Mouse (Mus musculus) embryonic facial prominence, embryonic 11.5 days (tissue): ENCODE measurements at regions not wholly inside any gene's neighbourhood (a gene's known extent, or its start where the extent isn't known, plus 50 kb on each side); places are given as distances from the start of the nearest gene placed in this dataset.
A peak's percentile ranks its signal among the peaks of the same experiment; 100 is the strongest.

Source experiments
- ATAC-seq: fragments of 200-750 bp; cut with Nextera tagmentation; replicated peaks from 2 replicates; pipeline ENCODE4 v1.8.0; 2017; ENCODE audit warnings: low read depth; ENCODE audit not compliant: insufficient number of reproducible peaks, low FRiP score, low TSS enrichment
- DNase-seq: peaks from one replicate; pipeline ENCODE4 v3.0.0-alpha.2; 2015; ENCODE audit warnings: low spot score
- H3K27ac ChIP-seq: fragments of 300-500 bp; sonication (generic); replicated peaks from 2 replicates; pipeline ENCODE4 v1.5.1; 2014; ENCODE audit warnings: mild to moderate bottlenecking, low read depth, low read length, control low read depth
- H3K27me3 ChIP-seq: fragments of 300-500 bp; sonication (generic); 2 replicates; pipeline ENCODE4 v1.6.1; 2014; ENCODE audit warnings: mild to moderate bottlenecking, low read length, moderate library complexity, mixed read lengths; ENCODE audit not compliant: control insufficient read depth, insufficient read depth
- H3K36me3 ChIP-seq: fragments of 300-500 bp; sonication (generic); replicated peaks from 2 replicates; pipeline ENCODE4 v1.6.1; 2014; ENCODE audit warnings: low read depth, mild to moderate bottlenecking, low read length, moderate library complexity, mixed read lengths; ENCODE audit not compliant: control insufficient read depth, insufficient read depth
- H3K4me1 ChIP-seq: fragments of 300-500 bp; sonication (generic); 2 replicates; pipeline ENCODE4 v1.6.1; 2014; ENCODE audit warnings: low read length, mixed read lengths; ENCODE audit not compliant: control insufficient read depth, insufficient read depth
- H3K4me2 ChIP-seq: fragments of 300-500 bp; sonication (generic); 2 replicates; pipeline ENCODE4 v1.6.1; 2014; ENCODE audit warnings: low read depth, mild to moderate bottlenecking, control low read depth, low read length, moderate library complexity
- H3K4me3 ChIP-seq: fragments of 300-500 bp; sonication (generic); 2 replicates; pipeline ENCODE4 v1.5.1; 2014; ENCODE audit warnings: low read depth, low read length, control low read depth
- H3K9ac ChIP-seq: fragments of 300-500 bp; sonication (generic); replicated peaks from 2 replicates; pipeline ENCODE4 v1.6.1; 2014; ENCODE audit warnings: mild to moderate bottlenecking, control low read depth, low read length
- H3K9me3 ChIP-seq: fragments of 300-500 bp; sonication (generic); replicated peaks from 2 replicates; pipeline ENCODE4 v1.6.1; 2016; ENCODE audit warnings: mild to moderate bottlenecking, low read length, inconsistent platforms, mixed read lengths; ENCODE audit not compliant: control insufficient read depth
- WGBS: fragments of 180-500 bp; shearing (Covaris S2); extraction: QIAGEN DNeasy Blood & Tissue Kit; methylation state at CpG from one replicate; pipeline ENCODE4 v1.1.7; 2014; 5-methylcytosine and 5-hydroxymethylcytosine counted together

DNA sequence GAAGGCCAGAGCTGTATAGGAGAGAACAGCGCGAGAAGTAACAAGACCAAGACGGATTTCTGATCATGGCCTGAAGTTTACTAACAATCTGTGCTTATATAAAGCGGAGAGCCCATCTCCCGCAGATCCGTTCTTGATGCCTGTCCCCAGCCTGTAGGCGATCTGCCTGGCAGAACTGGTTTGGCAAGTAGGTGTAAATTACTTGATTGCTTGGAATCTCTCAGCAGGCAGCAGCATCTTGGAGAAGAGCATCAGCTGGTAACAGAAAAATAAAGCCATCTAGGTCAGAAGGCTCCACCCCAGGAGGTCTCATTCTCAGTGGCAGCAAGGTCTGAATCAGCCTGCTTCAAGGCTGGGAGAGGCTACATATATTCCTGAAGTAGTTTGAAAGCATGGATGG is 401.5 kb downstream of the Dhx35 start:
- no peaks in the 10 kb centered on the region for H3K4me1 ChIP-seq
- 40% methylated on average over 7 of the region's 7 CpGs for WGBS
- H3K27ac ChIP-seq: no peak overlapping the region
- DNase-seq (peak; percentile 16), ATAC-seq (no peak)
- no peaks in the 10 kb centered on the region for H3K36me3 ChIP-seq
- no peak overlapping the region for H3K9ac ChIP-seq
- H3K9me3 ChIP-seq: no peaks in the 10 kb centered on the region
- H3K4me2 ChIP-seq: no peak overlapping the region
- no peak overlapping the region for H3K4me3 ChIP-seq
- no peaks in the 10 kb centered on the region for H3K27me3 ChIP-seq

DNA sequence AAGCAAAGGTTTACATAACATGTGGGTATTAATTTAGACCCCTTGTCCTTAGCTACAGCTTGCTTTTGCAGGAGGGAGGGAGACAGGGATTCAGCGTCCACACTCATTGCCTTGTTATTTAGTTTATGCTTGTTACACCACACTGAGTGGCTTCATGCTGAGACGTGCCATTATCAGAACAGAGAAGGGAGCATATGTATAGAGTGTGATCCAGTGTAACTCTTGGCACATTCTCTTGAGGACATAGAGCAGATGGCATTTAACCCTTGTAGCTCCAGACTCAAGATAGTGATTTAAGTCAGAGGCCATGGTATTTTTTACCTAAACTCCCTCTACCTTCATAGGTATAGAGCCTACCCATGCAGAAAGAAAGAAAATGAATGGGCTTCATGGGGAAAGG is 437.7 kb downstream of the Dhx35 start:
- no peak overlapping the region for H3K4me3 ChIP-seq
- no peak for DNase-seq
- WGBS: 53% methylated on average over 2 of the region's 2 CpGs

DNA sequence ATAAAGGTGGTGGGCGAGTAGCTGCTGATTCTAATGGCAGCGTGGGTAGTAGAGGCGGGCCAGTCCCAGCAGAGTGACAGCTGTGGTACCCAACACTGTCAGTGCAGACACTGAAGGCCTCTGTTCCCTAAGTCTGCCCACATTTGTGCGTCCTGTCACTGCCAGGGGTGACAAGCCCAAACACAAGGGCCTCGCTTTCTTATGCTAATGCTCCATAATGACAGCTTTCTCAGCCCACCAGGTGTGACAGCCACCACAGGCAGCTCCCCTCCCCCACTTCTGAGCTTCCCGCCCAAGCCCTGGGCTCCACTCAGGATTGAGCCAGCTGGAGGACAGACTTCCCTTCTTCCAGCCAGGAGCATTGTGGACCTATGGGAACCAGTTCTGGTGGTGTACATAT is 440.4 kb downstream of the Dhx35 start:
- Histone ChIP-seq H3K9me3 (no peaks in the 10 kb centered on the region), H3K4me2 (no peak overlapping the region), H3K27ac (no peak overlapping the region), H3K4me1 (no peaks in the 10 kb centered on the region), H3K9ac (no peak overlapping the region), H3K27me3 (no peaks in the 10 kb centered on the region), H3K4me3 (no peak overlapping the region), H3K36me3 (no peaks in the 10 kb centered on the region)
- WGBS: 37% methylated on average over 6 of the region's 6 CpGs
- ATAC-seq (0 out of 2 replicates have a peak, but pooled peaks have one; percentile 44), DNase-seq (no peak)

More for the DNA sequence above, 437.7 kb downstream of the Dhx35 start:
- H3K36me3 ChIP-seq: no peaks in the 10 kb centered on the region
- no peak overlapping the region for H3K4me2 ChIP-seq
- H3K4me1 ChIP-seq: no peaks in the 10 kb centered on the region
- no peak overlapping the region for H3K27ac ChIP-seq
- no peaks in the 10 kb centered on the region for H3K27me3 ChIP-seq
- H3K9me3 ChIP-seq: no peaks in the 10 kb centered on the region
- no peak for ATAC-seq
- no peak overlapping the region for H3K9ac ChIP-seq

DNA sequence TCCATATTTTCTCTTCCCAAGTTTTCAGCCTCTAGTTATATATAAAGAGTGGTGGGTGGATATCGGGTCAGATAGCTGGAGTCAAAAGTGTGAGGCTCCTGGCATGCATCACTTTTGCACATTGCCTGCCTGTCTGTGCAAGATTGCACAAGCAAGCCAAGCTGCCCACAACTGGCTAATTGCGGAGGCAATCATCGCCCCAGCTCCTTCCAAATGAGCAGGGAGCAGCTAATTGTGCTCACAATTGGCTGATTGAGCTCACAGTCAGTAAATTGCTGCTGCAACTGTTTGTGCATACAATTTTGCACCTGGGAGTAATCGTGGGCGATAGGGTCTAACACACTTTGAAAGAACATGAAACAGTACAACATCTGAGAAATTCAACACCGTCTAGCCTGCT is 455.5 kb downstream of the Dhx35 start:
- Histone ChIP-seq H3K27me3 (no peaks in the 10 kb centered on the region), H3K4me3 (no peak overlapping the region), H3K9me3 (no peaks in the 10 kb centered on the region), H3K36me3 (no peaks in the 10 kb centered on the region), H3K9ac (no peak overlapping the region), H3K4me2 (no peak overlapping the region), H3K4me1 (no peaks in the 10 kb centered on the region), H3K27ac (no peak overlapping the region)
- no peak for ATAC-seq
- WGBS: 57% methylated on average over 6 of the region's 6 CpGs
- peak; percentile 24 for DNase-seq

DNA sequence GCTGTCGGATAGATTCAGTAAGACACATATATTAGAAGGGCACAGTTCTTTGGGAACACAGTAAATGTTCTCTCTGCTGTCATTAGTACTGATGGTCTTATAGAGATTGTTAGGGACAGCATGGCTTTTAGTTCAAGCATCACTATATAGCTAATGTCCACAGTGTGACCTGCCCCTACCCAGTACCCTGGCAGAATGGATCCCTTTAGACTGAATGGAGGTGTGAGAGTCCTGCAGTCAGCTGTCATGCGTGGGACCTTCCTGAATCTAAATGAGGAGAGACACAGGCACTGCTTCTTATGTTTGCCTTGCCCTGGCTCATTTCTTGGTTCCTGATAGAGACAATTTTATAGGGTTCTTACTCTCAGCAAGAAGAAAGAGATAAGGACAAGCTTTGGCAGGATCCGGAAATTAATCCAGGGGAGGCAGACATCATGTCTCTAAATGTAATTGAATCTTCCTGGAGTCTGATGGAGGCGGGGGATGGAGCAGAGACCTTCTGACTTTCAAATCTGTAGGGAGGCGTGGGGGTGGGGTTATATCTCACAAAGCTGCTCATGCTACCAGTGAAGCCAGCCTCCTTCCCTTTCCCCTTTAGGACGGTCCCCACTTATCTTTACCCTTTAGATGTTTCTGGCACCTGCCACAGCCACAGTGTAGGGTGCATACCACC is 456.5 kb downstream of the Dhx35 start:
- Histone ChIP-seq H3K9me3 (no peaks in the 10 kb centered on the region), H3K4me2 (no peak overlapping the region), H3K36me3 (no peaks in the 10 kb centered on the region), H3K27me3 (no peaks in the 10 kb centered on the region), H3K27ac (no peak overlapping the region), H3K9ac (no peak overlapping the region), H3K4me1 (no peaks in the 10 kb centered on the region), H3K4me3 (no peak overlapping the region)
- no peak for ATAC-seq
- WGBS: 62% methylated on average over 6 of the region's 6 CpGs
- DNase-seq: no peak

DNA sequence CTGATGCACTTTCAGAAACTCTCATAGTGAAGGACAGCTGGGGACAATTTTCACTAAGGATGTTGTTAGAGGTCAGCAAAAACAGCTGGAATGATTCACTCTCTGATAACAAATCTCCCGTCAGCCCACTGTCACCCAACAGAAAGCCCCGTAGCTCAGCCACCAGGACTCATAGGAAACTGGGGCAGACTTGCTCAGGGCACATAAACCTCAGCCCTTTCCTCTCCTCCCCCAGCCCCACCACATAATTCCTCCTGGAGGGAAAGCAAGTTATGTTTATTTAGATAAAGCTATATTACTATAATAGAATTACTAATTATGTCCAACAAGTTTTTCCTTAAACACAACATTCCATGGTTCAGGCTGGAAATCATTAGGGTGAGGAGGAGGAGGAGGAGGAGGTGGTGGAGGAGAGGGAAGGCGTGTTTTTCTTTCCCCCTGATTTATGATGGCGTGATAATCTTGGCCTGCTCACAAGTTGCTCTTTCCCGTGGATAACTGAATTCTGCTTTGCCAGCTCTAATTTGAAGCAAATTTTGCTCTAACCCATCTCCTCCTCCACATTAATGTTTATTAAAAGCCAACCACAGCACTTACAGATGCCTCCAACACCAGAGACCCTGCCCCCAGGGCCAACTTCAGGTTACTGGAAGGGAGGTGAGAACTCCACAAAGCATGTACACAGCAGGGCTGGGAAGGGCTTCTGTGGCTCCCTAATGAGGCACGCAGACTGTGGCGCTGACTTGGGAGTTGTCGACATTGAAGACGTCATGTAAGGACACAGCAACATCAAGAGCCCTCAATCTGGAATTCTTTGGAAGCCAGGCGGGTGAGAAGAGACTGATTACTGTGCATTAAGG is 475.8 kb downstream of the Dhx35 start:
- Histone ChIP-seq H3K4me1 (no peaks in the 10 kb centered on the region), H3K27ac (no peak overlapping the region), H3K4me3 (no peak overlapping the region), H3K4me2 (no peak overlapping the region), H3K9ac (no peak overlapping the region), H3K9me3 (no peaks in the 10 kb centered on the region), H3K27me3 (no peaks in the 10 kb centered on the region), H3K36me3 (no peaks in the 10 kb centered on the region)
- 46% methylated on average over 10 of the region's 10 CpGs for WGBS
- peak; percentile 57 for DNase-seq
- ATAC-seq: 0 out of 2 replicates have a peak, but pooled peaks have one; percentile 39

DNA sequence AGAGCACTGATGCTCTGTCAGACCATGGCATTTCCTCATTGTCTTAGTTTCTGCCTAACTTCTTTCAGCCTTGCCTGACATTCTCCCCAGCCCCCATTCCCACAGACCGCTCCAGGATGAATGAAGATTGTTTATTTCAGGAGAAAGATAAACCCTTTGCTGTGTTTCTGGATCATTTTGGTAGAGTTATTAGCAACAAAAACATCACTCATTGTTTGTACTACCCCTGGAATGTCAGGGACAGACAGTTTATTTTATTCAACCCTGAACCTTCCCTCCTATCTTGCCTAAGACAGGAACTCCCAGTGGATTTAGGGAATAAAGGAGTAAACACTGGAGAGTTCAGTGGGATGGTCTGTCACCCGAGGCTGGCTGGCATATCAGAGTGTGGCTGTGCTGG is 484.3 kb downstream of the Dhx35 start:
- H3K4me2 ChIP-seq: no peak overlapping the region
- 48% methylated on average over 2 of the region's 2 CpGs for WGBS
- H3K27ac ChIP-seq: no peak overlapping the region

More for the DNA sequence above, 484.3 kb downstream of the Dhx35 start:
- H3K9me3 ChIP-seq: no peaks in the 10 kb centered on the region
- no peaks in the 10 kb centered on the region for H3K36me3 ChIP-seq
- no peak for DNase-seq
- no peak for ATAC-seq
- no peak overlapping the region for H3K9ac ChIP-seq
- no peaks in the 10 kb centered on the region for H3K4me1 ChIP-seq
- no peaks in the 10 kb centered on the region for H3K27me3 ChIP-seq
- H3K4me3 ChIP-seq: no peak overlapping the region
